Mouse (Mus musculus) megakaryocyte, embryonic 14.5 days (primary cell): ENCODE results near the gene Rbbp8nl.

Experiments used
- FLI1 ChIP-seq: IDR thresholded peaks from 2 replicates; pipeline ENCODE4 v1.6.1; 2012; ENCODE audit warnings: low read length, inconsistent platforms, mixed read lengths
- GATA1 ChIP-seq: IDR thresholded peaks from 3 replicates; pipeline ENCODE4 v1.6.1; 2012; ENCODE audit warnings: mixed read lengths, low read length, inconsistent platforms, borderline replicate concordance

DNA sequence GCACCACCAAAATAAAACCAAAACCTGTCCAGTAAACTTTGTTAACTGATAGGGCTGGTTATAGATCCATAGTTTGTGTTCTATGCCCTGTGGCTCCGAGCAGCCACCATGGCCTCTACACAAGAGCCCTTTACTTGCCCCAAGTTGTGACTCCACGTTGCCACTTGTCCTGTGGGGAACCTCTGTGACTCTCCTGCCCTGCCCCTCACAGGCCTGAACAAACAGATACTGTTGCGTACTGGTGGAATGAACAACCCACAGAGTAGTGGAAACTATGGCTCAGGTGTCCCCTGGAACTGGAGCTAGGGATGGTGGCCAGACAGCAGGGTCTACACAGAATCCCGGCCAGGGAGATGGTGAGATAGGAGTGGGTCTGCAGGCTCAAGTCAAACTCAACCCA, 53.9 kb downstream of the Rbbp8nl start:
- TF ChIP-seq FLI1 = no peak
- no peak for TF ChIP-seq GATA1
